Mouse (Mus musculus) neural tube, embryonic 15.5 days (tissue): ENCODE measurements around the gene Krt33b. TPM values are rescaled to one million over a fixed set of nuclear protein-coding genes. Genes with fewer than 3 reads are reported as not detected.

ENCODE experiments used
- ATAC-seq: fragments of 200-750 bp; cut with Nextera tagmentation; 2 replicates; pipeline ENCODE4 v1.8.0; 2017; ENCODE audit warnings: mild to moderate bottlenecking, moderate TSS enrichment, moderate library complexity; ENCODE audit not compliant: low FRiP score
- H3K27ac ChIP-seq: fragments of 300-500 bp; sonication (generic); replicated peaks from 2 replicates; pipeline ENCODE4 v1.5.1; 2015; ENCODE audit warnings: mild to moderate bottlenecking, inconsistent platforms
- H3K27me3 ChIP-seq: fragments of 300-500 bp; sonication (generic); replicated peaks from 2 replicates; pipeline ENCODE4 v1.6.1; 2015; ENCODE audit warnings: inconsistent platforms
- H3K36me3 ChIP-seq: fragments of 300-500 bp; sonication (generic); 2 replicates; pipeline ENCODE4 v1.6.1; 2015; ENCODE audit warnings: inconsistent platforms
- H3K4me1 ChIP-seq: fragments of 300-500 bp; sonication (generic); 2 replicates; pipeline ENCODE4 v1.6.1; 2015; ENCODE audit warnings: inconsistent platforms
- H3K4me2 ChIP-seq: fragments of 300-500 bp; sonication (generic); 2 replicates; pipeline ENCODE4 v1.6.1; 2015; ENCODE audit warnings: inconsistent platforms, mild to moderate bottlenecking, moderate library complexity
- H3K4me3 ChIP-seq: fragments of 300-500 bp; sonication (generic); replicated peaks from 2 replicates; pipeline ENCODE4 v1.5.1; 2015; ENCODE audit warnings: mild to moderate bottlenecking, inconsistent platforms
- H3K9ac ChIP-seq: fragments of 300-500 bp; sonication (generic); replicated peaks from 2 replicates; pipeline ENCODE4 v1.6.1; 2015; ENCODE audit warnings: mild to moderate bottlenecking, inconsistent platforms
- H3K9me3 ChIP-seq: fragments of 300-500 bp; sonication (generic); replicated peaks from 2 replicates; pipeline ENCODE4 v1.6.1; 2016; ENCODE audit warnings: inconsistent platforms
- WGBS: fragments of 180-500 bp; shearing (Covaris S2); methylation state at CpG from one replicate; pipeline ENCODE4 v1.1.7; 2015; ENCODE audit warnings: mixed read lengths; 5-methylcytosine and 5-hydroxymethylcytosine counted together
- polyA plus RNA-seq: library from polyadenylated mRNA; unstranded; fragments of >200 nt; fragmentation: Nextera tagmentation; extraction: Ambion mirVana; gene quantifications from 2 replicates; pipeline ENCODE4 v1.2.1, GENCODE M21; 2015

Gene Krt33b
- polyA plus RNA-seq, 1 experiment from 2014 or later, result not detected

- Histone ChIP-seq H3K36me3 (no peaks in the 10 kb centered on the region), H3K9me3 (no peaks in the 10 kb centered on the region), H3K4me2 (no peak overlapping the region), H3K27ac (no peak overlapping the region), H3K4me1 (peaks cover 21% of the 10 kb centered on the region), H3K9ac (no peak overlapping the region), H3K4me3 (no peak overlapping the region), H3K27me3 (peaks cover 8% of the 10 kb centered on the region; the same call in 1 of the 2 replicates)
- 88% methylated on average over 6 of the region's 6 CpGs for WGBS
- ATAC-seq, result no peak
These were observed 39.7 kb downstream of the Krt33b start for GRCm38 (mm10) chr11:99989881-99990405.

GRCm38 (mm10) chr11:99988530-99988929 is 41.1 kb downstream of the Krt33b start:
- Histone ChIP-seq H3K4me3 (no peak overlapping the region), H3K4me2 (no peak overlapping the region), H3K27me3 (peaks cover 8% of the 10 kb centered on the region; the same call in 1 of the 2 replicates), H3K9ac (no peak overlapping the region), H3K9me3 (no peaks in the 10 kb centered on the region), H3K27ac (no peak overlapping the region), H3K36me3 (no peaks in the 10 kb centered on the region), H3K4me1 (peaks cover 12% of the 10 kb centered on the region; the same call in 1 of the 2 replicates)
- 97% methylated on average over 3 of the region's 3 CpGs for WGBS
- ATAC-seq, result no peak

GRCm38 (mm10) chr11:99986180-99986647 is 43.5 kb downstream of the Krt33b start, which contains the start of gene Krtap16-1:
Gene Krtap16-1, minus strand, starts transcription at chr11:99986597.
- Histone ChIP-seq H3K36me3 (no peaks in the 10 kb centered on the region), H3K4me3 (no peak within 1 kb of the TSS), H3K4me2 (peak within 1 kb of the TSS; percentile 17; the same call in 1 of the 2 replicates), H3K9ac (no peak within 1 kb of the TSS), H3K4me1 (0 out of 2 replicates have a peak, but pooled peaks cover 9% of the 10 kb centered on the region), H3K9me3 (no peaks in the 10 kb centered on the region), H3K27me3 (no peaks in the 10 kb centered on the region), H3K27ac (peak within 1 kb of the TSS; percentile 79)
- ATAC-seq, result peak; percentile 53
- WGBS, result 61% methylated on average over 8 of the region's 8 CpGs

- no peaks in the 10 kb centered on the region for H3K36me3 ChIP-seq
- H3K27ac ChIP-seq, result peak overlapping the region; percentile 79
- ATAC-seq, result peak; percentile 92
- H3K9me3 ChIP-seq, result no peaks in the 10 kb centered on the region
- H3K4me2 ChIP-seq, result peak overlapping the region; percentile 17; the same call in 1 of the 2 replicates
- whole genome bisulfite sequencing, result 65% methylated on average over 20 of the region's 20 CpGs
- no peaks in the 10 kb centered on the region for H3K27me3 ChIP-seq
- H3K9ac ChIP-seq, result no peak overlapping the region
- H3K4me3 ChIP-seq, result no peak overlapping the region
- H3K4me1 ChIP-seq, result 0 out of 2 replicates have a peak, but pooled peaks cover 9% of the 10 kb centered on the region
These were observed 44.2 kb downstream of the Krt33b start for GRCm38 (mm10) chr11:99985291-99986092.

- no peak overlapping the region for H3K27ac ChIP-seq
- H3K4me2 ChIP-seq, result no peak overlapping the region
- H3K27me3 ChIP-seq, result no peaks in the 10 kb centered on the region
- H3K36me3 ChIP-seq, result no peaks in the 10 kb centered on the region
- no peaks in the 10 kb centered on the region for H3K9me3 ChIP-seq
- 0 out of 2 replicates have a peak, but pooled peaks cover 9% of the 10 kb centered on the region for H3K4me1 ChIP-seq
- ATAC-seq, result no peak
- H3K9ac ChIP-seq, result no peak overlapping the region
- H3K4me3 ChIP-seq, result no peak overlapping the region
- WGBS, result 94% methylated on average over 1 of the region's 1 CpGs
These were observed 46.2 kb downstream of the Krt33b start for GRCm38 (mm10) chr11:99983442-99983841.

GRCm38 (mm10) chr11:99982731-99983130 is 46.9 kb downstream of the Krt33b start:
- Histone ChIP-seq H3K36me3 (no peaks in the 10 kb centered on the region), H3K4me1 (0 out of 2 replicates have a peak, but pooled peaks cover 9% of the 10 kb centered on the region), H3K27ac (no peak overlapping the region), H3K9me3 (no peaks in the 10 kb centered on the region), H3K27me3 (no peaks in the 10 kb centered on the region), H3K4me3 (no peak overlapping the region), H3K4me2 (no peak overlapping the region), H3K9ac (no peak overlapping the region)
- ATAC-seq, result no peak
- 92% methylated on average over 9 of the region's 9 CpGs for WGBS

- no peak within 1 kb of the TSS for H3K4me2 ChIP-seq
- H3K36me3 ChIP-seq, result no peaks in the 10 kb centered on the region
- ATAC-seq, result no peak
- H3K27me3 ChIP-seq, result no peaks in the 10 kb centered on the region
- H3K9me3 ChIP-seq, result no peaks in the 10 kb centered on the region
- H3K4me3 ChIP-seq, result no peak within 1 kb of the TSS
- H3K27ac ChIP-seq, result no peak within 1 kb of the TSS
- no peaks in the 10 kb centered on the region for H3K4me1 ChIP-seq
- 55% methylated on average over 5 of the region's 5 CpGs for WGBS
- H3K9ac ChIP-seq, result no peak within 1 kb of the TSS
These were observed 50.7 kb downstream of the Krt33b start, which contains the start of gene Krtap29-1 for GRCm38 (mm10) chr11:99978953-99979352. Gene Krtap29-1, minus strand, starts transcription at chr11:99979053.

Other genes starting within 250 kb of the Krt33b start
- not detected in 2 replicates for gene Krtap4-8, start 249.2 kb downstream of the Krt33b start, polyA plus RNA-seq
- not detected in 2 replicates for gene Krtap4-9, start 244.7 kb downstream of the Krt33b start, polyA plus RNA-seq
- not detected in 2 replicates for gene Gm11596, start 236.4 kb downstream of the Krt33b start, polyA plus RNA-seq
- gene Gm11569, start 230.9 kb downstream of the Krt33b start, polyA plus RNA-seq, result not detected in 2 replicates
- not detected in 2 replicates for gene Gm11554, start 225.4 kb downstream of the Krt33b start, polyA plus RNA-seq
- not detected in 2 replicates for gene Krtap4-13, start 220.0 kb downstream of the Krt33b start, polyA plus RNA-seq
- gene Gm11564, start 214.2 kb downstream of the Krt33b start, polyA plus RNA-seq, result not detected in 2 replicates
- gene 2300003K06Rik, start 191.8 kb downstream of the Krt33b start, polyA plus RNA-seq, result not detected in 2 replicates
- not detected in 2 replicates for gene Krtap4-16, start 178.3 kb downstream of the Krt33b start, polyA plus RNA-seq
- not detected in 2 replicates for gene Gm11568, start 172.0 kb downstream of the Krt33b start, polyA plus RNA-seq
- not detected in 2 replicates for gene Gm11559, start 165.4 kb downstream of the Krt33b start, polyA plus RNA-seq
- gene Krtap9-1, start 156.5 kb downstream of the Krt33b start, polyA plus RNA-seq, result not detected in 2 replicates
- gene Gm11567, start 150.7 kb downstream of the Krt33b start, polyA plus RNA-seq, result not detected in 2 replicates
- not detected in 2 replicates for gene Krtap31-1, start 121.9 kb downstream of the Krt33b start, polyA plus RNA-seq
- not detected in 2 replicates for gene Gm11565, start 115.1 kb downstream of the Krt33b start, polyA plus RNA-seq
- gene Krtap31-2, start 93.6 kb downstream of the Krt33b start, polyA plus RNA-seq, result not detected in 2 replicates
- not detected in 2 replicates for gene Krtap9-5, start 81.4 kb downstream of the Krt33b start, polyA plus RNA-seq
- not detected in 2 replicates for gene Krtap29-1, start 50.8 kb downstream of the Krt33b start, polyA plus RNA-seq
- 0.13 and 0.23 TPM in 2 replicates for gene Krtap16-1, start 43.3 kb downstream of the Krt33b start, polyA plus RNA-seq
- 0.69 and 1.00 TPM in 2 replicates for gene Krtap17-1, start 35.9 kb downstream of the Krt33b start, polyA plus RNA-seq
- gene Krt33a, start 13.7 kb downstream of the Krt33b start, polyA plus RNA-seq, result not detected in 2 replicates
- gene Krt34, start 11.7 kb upstream of the Krt33b start, polyA plus RNA-seq, result not detected in 2 replicates
- gene Krt31, start 20.7 kb upstream of the Krt33b start, polyA plus RNA-seq, result not detected in 2 replicates
- not detected in 2 replicates for gene Krt32, start 58.4 kb upstream of the Krt33b start, polyA plus RNA-seq
- 0.09 TPM in 1 of 2 replicates, not detected in the other for gene Krt35, start 66.4 kb upstream of the Krt33b start, polyA plus RNA-seq
- gene Krt36, start 75.8 kb upstream of the Krt33b start, polyA plus RNA-seq, result 0.14 TPM in 1 of 2 replicates, not detected in the other
- gene Krt13, start 91.7 kb upstream of the Krt33b start, polyA plus RNA-seq, result 0.24 and 0.37 TPM in 2 replicates
- gene Krt15, start 106.1 kb upstream of the Krt33b start, polyA plus RNA-seq, result 3.9 and 4.1 TPM in 2 replicates
- gene Krt19, start 118.8 kb upstream of the Krt33b start, polyA plus RNA-seq, result 4.5 and 57.6 TPM in 2 replicates
- gene Krt9, start 163.4 kb upstream of the Krt33b start, polyA plus RNA-seq, result 0.06 and 0.08 TPM in 2 replicates
- 1.7 and 6.3 TPM in 2 replicates for gene Krt14, start 177.7 kb upstream of the Krt33b start, polyA plus RNA-seq
- 0.27 TPM in 1 of 2 replicates, not detected in the other for gene Krt16, start 219.0 kb upstream of the Krt33b start, polyA plus RNA-seq
- 0.73 and 63.9 TPM in 2 replicates for gene Krt17, start 231.2 kb upstream of the Krt33b start, polyA plus RNA-seq
- not detected in 2 replicates for gene Krt42, start 240.0 kb upstream of the Krt33b start, polyA plus RNA-seq